Mouse (Mus musculus) thymus, postnatal 36 days (tissue): ENCODE results near the gene Mindy2.
A peak's percentile ranks its signal among the peaks of the same experiment; 100 is the strongest.

Source experiments
- DNase-seq, 2 experiments: peaks; one replicate each; pipeline ENCODE4 v3.0.0; 2022; ENCODE audit warnings: mixed read lengths in 2 of 2

The Mindy2 gene

DNA sequence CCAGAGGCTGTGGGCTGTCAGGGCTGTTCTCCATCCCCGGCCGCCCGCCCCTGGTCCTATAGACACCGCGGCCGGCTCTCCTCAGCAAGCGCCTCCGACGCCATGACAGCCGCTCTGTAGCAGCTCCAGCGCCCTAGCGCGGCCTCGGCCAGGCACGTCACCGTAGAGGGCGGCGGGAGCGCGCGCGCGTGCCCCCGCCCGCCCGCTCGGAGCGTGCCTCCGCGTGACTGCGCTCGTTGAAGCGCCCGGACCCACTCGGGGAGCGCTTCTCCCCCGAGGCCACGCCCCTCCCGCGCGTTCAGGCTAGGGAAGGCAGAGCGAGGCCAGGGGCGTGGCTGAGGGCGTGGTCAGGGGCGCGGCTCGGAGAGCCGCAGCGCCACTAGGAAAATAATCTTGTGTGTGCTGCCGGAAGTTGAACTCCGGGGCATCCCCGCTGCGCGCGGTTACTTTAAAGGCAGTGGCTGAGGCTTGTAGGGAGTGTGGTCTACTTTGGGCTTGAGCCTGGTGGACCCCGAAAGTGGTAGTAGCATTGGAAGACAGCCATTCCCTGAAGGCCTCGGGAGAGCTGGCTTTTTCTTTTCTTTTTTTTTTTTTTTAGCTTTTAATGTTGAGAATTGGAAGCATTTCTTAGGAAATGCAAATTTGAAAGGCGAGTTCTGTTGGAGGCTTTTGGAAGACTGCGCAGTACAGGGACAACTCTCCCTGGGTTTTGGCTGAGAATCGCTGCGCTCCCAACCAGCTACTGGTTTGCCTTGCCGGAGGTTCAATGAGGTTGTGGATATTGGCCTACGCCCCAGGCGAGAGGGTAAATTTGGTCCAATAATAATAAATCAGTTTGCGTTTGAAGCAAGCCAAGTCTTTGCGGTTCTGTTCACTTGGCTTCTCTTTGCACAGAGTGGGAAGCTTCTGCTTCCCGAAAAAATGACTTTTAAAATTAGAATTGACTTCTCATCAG, at the start of gene Mindy2:
Mindy2 (minus strand) TSS at position 162 of the 955 bp plus-strand sequence.
- DNase-seq, result peak; percentile 99 to 100

GRCm38 (mm10) chr9:70706444-70706843, 49.5 kb upstream of the Mindy2 start:
- DNase-seq, result no peak

- DNase-seq, result no peak
These were observed 46.7 kb upstream of the Mindy2 start for GRCm38 (mm10) chr9:70703597-70704203.

DNA sequence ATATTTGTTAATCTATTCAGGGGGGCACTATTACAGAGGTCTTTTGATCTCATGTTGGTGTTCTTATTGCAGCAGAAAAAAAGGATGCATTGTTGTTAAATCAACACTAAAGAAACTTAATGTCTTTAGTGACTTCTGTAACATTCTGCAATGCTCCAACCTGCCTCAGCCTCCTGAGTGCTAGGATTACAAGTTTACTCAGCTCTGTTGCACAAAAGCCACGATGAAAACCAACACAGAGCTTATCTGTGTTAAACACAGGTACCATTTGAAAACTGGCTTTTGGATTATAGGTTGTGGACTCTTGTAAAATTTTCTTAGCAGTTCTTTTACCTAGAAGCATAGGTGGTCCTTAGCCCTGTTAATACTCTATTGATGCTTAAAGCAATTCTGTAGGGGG, 41.1 kb upstream of the Mindy2 start:
- no peak for DNase-seq

GRCm38 (mm10) chr9:70695723-70696122, 38.7 kb upstream of the Mindy2 start:
- DNase-seq, result no peak

DNA sequence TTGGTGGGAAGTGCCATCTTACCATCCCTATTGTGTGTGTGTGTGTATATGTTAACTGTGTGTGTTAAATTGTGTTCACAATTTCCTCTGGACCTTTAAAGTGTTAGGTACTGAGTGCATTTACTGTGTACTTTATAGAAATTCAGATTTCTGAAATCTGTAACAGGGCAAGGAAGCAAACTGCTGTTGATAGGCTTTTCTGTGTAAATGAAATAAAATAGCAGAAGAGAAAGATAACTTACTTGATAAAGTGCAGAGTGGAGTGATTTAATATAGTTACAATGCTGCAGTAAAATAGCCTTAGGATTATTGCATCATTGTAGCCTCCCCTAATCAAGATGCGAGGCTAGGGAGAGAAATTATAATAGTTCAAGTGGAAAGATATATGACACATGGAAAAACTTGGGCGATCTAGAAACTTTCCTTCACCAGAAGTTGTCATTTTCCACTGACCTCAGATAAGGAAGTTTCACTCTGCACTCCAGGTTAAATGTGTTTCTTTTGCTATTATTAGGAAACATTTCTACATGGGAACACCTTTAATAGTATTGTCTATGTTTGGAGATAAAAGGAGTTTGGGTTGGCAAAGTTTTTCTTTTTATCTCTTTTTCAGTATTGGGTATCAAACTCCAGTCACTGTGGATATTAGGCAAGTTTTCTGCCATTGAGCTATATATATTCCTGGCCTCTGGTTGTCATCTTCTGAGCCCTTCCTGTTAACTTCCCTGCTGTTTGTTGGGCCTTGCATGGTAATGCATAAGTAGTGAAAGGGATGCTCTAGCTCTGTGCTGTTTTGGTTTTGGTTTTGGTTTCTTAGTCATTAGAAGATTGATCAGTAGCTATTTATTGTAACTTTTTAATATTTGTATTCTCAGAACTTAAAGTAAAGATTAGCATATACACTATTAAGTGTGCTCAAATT, 35.1 kb upstream of the Mindy2 start:
- no peak for DNase-seq

DNA sequence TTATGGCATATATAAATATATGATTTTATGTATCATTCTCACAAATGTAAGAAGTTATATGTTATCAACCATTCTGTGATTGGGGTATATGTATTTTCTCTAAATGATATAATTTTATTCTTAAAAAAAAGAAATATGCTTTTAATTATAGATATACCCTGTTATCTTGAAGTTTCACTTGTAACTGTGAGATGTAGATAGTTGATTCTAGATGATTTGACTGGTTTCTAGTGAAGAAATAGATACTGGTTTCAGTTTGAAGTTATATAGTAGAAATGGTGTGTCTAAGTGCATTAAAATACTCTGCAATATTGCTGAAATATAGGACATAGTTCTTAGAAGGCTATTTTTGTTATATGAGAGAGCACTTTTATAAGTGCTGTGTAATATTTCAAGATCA, 33.6 kb upstream of the Mindy2 start:
- no peak for DNase-seq

- DNase-seq, result no peak
These were observed 33.0 kb upstream of the Mindy2 start for GRCm38 (mm10) chr9:70689926-70690325.

- no peak for DNase-seq
These were observed 31.5 kb upstream of the Mindy2 start for GRCm38 (mm10) chr9:70688301-70688968.

DNA sequence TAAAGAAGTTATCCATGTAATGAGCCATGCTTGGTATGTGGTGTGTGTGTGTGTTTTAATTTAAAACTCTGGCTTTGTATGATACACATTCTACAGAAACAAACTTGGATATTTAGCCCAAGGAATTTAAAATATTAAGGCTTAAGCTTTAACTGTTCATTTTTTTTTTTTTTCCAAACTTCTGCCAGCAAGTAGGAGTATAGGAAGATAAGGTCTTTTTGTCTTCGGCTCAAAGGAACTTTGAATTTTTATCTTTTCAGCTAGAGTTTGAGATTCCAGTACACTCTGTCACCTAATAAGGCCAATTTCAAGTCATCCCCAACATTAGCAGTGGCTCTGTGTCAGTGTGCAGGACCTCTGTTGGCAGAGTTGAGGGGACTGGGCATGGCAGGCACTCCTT, 25.2 kb upstream of the Mindy2 start:
- DNase-seq, result no peak

- DNase-seq, result peak; percentile 63 to 67
These were observed 22.4 kb upstream of the Mindy2 start for GRCm38 (mm10) chr9:70679132-70680091.

- DNase-seq, result peak; percentile 99
These were observed 21.7 kb upstream of the Mindy2 start, which contains the start of gene Adam10 for GRCm38 (mm10) chr9:70678682-70679131. TSS of gene Adam10 (plus strand) at chr9:70678997.

- no peak for DNase-seq
These were observed 19.0 kb upstream of the Mindy2 start for GRCm38 (mm10) chr9:70675961-70676360.

DNA sequence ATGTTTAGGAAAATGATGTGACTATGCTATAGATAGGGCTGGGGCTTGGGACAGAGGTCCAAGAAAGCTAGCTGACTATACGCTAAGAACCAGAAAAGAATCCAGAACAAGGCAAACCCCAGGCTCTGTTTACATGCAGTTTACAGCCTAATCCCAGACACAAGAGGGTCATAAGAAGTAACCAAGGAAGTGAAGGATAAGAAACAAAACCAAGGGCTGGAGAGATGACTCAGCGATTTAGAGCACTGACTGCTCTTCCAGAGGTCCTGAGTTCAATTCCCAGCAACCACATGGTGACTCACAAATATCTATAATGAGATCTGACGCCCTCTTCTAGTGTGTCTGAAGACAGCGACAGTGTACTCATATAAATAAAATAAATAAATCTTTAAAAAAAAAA, 18.1 kb upstream of the Mindy2 start:
- no peak for DNase-seq

- DNase-seq, result no peak
These were observed 16.7 kb upstream of the Mindy2 start for GRCm38 (mm10) chr9:70673656-70674055.

DNA sequence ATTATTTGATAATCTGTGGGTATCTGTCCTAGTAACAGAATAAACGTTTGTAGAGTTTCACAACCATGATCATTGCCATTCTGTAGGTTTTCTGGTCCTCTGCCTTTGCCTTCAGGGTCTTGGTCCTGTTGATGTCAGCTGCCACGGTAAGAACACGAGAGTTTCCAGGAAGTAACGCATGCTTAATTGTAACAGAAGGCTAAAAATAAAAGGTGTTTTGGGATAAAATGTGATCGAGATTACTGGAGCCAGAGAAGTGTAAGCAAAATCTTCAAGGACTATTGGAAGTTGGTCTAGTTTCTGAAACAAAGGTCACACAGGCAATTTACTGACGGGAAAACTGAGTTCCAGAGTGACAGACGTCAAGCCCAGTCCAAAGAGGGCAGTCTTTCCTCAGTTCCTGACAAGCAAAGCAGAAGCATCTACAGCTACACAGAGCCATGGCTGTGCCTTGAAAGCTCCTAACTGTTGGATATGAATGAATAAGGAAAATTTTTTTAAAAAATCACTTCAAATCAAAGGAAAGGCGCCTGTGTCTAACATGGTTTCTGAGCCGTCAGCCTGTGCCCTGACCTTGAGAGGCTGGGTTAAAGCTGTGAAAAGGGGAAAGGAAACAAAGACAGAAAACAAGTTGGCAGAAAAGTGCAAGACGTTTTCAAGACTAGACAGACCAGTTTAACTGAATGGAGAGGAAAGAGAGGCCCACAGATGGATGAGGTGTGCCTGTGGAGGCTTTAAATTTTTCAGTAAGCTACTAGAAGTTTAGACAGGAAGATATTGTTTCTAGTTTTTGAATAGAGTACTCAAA, 15.0 kb upstream of the Mindy2 start:
- DNase-seq, result peak; percentile 24 to 33

DNA sequence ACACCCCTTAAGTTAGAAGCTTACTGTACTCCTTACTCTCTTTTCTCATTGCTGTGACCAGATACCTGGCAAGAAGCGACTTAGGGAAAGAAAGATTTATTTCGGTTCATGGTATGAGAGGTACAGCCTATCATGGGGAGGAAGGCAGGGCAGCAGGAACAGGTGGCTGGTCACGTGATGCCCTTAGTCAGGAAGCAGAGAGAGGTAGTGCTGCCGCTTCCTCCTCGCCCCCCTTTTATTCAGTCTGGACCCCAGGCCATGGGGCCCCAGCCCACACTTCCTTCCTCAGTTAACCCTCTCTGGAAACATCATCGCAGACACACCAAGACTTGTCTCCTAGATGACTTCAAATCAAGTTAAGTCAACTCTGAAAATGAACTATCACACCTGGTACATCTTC, 14.3 kb upstream of the Mindy2 start:
- peak; percentile 67 to 75 for DNase-seq

DNA sequence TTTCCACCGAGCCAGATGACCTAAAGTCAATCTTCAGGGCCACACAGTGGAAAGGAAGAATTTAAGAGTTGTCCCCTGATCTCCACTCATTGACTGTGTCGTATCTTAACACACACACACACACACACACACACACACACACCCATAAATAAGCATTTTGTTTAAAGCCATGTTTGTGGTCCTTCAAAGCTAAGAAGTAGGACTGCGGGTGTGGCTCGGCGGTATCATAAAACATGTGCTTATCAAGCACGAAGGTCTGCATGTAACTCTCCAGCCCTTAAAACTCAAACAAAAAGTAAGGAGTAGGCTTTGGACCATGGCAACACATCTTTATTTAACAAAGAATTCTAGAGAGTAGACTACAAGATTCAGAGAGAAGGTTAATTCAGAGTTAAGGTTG, 13.4 kb upstream of the Mindy2 start:
- no peak for DNase-seq

GRCm38 (mm10) chr9:70669197-70669596, 12.2 kb upstream of the Mindy2 start:
- no peak for DNase-seq

- DNase-seq, result peak in 1 of 2 experiments; percentile 13
These were observed 11.1 kb upstream of the Mindy2 start for GRCm38 (mm10) chr9:70668048-70668447.
